Mouse (Mus musculus) NIH3T3 (cell line): ENCODE results near the gene Gm28827.
"Not testable (repeated sequence)": the region's sequence is repeated elsewhere in the genome, so short reads cannot be mapped to it uniquely, and the experiment has no call there.

Source experiments
- DNase-seq: peaks from one replicate; pipeline ENCODE4 v3.0.0-alpha.2; 2012; ENCODE audit warnings: low read depth

Gene Gm28827

GRCm38 (mm10) chrY:83030647-83031046 is at the start of gene Gm28827:
Gene Gm28827, plus strand, starts transcription at chrY:83030947.
- DNase-seq, result not testable (repeated sequence)
